Mouse (Mus musculus) urinary bladder, postnatal 10 days (tissue): Measurements from ENCODE around the gene Prss35.

Experiments used
- DNase-seq: peaks from one replicate; pipeline ENCODE4 v3.0.0; 2022; ENCODE audit warnings: low spot score

Prss35 gene

GRCm38 (mm10) chr9:86734357-86734756 lies 9.1 kb upstream of the Prss35 start:
- no peak for DNase-seq

GRCm38 (mm10) chr9:86734795-86735194 lies 8.7 kb upstream of the Prss35 start:
- DNase-seq: no peak

GRCm38 (mm10) chr9:86736991-86737390 lies 6.5 kb upstream of the Prss35 start:
- no peak for DNase-seq

GRCm38 (mm10) chr9:86738067-86738466 lies 5.4 kb upstream of the Prss35 start:
- no peak for DNase-seq

GRCm38 (mm10) chr9:86738801-86739200 lies 4.6 kb upstream of the Prss35 start:
- DNase-seq: no peak

- DNase-seq: no peak
Measured at GRCm38 (mm10) chr9:86739971-86740370, 3.5 kb upstream of the Prss35 start.

GRCm38 (mm10) chr9:86744041-86744440 lies 592 bp downstream of the Prss35 start:
- DNase-seq: no peak

- DNase-seq: no peak
Measured at GRCm38 (mm10) chr9:86745926-86746581, 2.6 kb downstream of the Prss35 start.

GRCm38 (mm10) chr9:86762477-86763376 lies 19.3 kb downstream of the Prss35 start:
- DNase-seq: no peak

- DNase-seq: no peak
Measured at GRCm38 (mm10) chr9:86764002-86764401, 20.6 kb downstream of the Prss35 start.

GRCm38 (mm10) chr9:86766991-86767390 lies 23.5 kb downstream of the Prss35 start:
- no peak for DNase-seq

- DNase-seq: no peak
Measured at GRCm38 (mm10) chr9:86772897-86773296, 29.4 kb downstream of the Prss35 start.

- DNase-seq: no peak
Measured at GRCm38 (mm10) chr9:86773996-86774395, 30.5 kb downstream of the Prss35 start.

- no peak for DNase-seq
Measured at GRCm38 (mm10) chr9:86775374-86775773, 31.9 kb downstream of the Prss35 start.

- no peak for DNase-seq
Measured at GRCm38 (mm10) chr9:86777309-86777708, 33.9 kb downstream of the Prss35 start.

- no peak for DNase-seq
Measured at GRCm38 (mm10) chr9:86778212-86778611, 34.8 kb downstream of the Prss35 start.

- DNase-seq: no peak
Measured at GRCm38 (mm10) chr9:86781426-86781825, 38.0 kb downstream of the Prss35 start.

GRCm38 (mm10) chr9:86782836-86783235 lies 39.4 kb downstream of the Prss35 start:
- DNase-seq: no peak

GRCm38 (mm10) chr9:86789186-86789585 lies 45.7 kb downstream of the Prss35 start:
- DNase-seq: no peak

- DNase-seq: no peak
Measured at GRCm38 (mm10) chr9:86791927-86792326, 48.5 kb downstream of the Prss35 start.

- no peak for DNase-seq
Measured at GRCm38 (mm10) chr9:86795236-86795635, 51.8 kb downstream of the Prss35 start.

GRCm38 (mm10) chr9:86797553-86797952 lies 54.1 kb downstream of the Prss35 start:
- no peak for DNase-seq

- DNase-seq: no peak
Measured at GRCm38 (mm10) chr9:86798129-86798528, 54.7 kb downstream of the Prss35 start.
